Mouse (Mus musculus): ENCODE results near the gene Nop58. TPM values are rescaled to one million over a fixed set of nuclear protein-coding genes. Genes with fewer than 3 reads are reported as not detected.

Gene Nop58
- polyA plus RNA-seq, 1 experiment from 2014 or later: 277 TPM

- WGBS: under 1% methylated on average over 50 of the region's 54 CpGs
- Histone ChIP-seq H3K27ac (peak overlapping the region; percentile 96), H3K4me1 (peaks cover 20% of the 10 kb centered on the region), H3K9me3 (no peaks in the 10 kb centered on the region), H3K4me2 (peak overlapping the region; percentile 83), H3K36me3 (replicated peaks) (peaks cover 4% of the 10 kb centered on the region; the same call in 1 of the 2 replicates), H3K9ac (peak overlapping the region; percentile 96), H3K4me3 (replicated peaks) (peak overlapping the region; percentile 79), H3K27me3 (no peaks in the 10 kb centered on the region)
- ATAC-seq (ENCODE audit: low FRiP score): peak; percentile 22; the same call in 1 of the 2 replicates
Observed at GRCm38 (mm10) chr1:59669962-59670630, 14.7 kb upstream of the Nop58 start.

GRCm38 (mm10) chr1:59670641-59671168, 14.1 kb upstream of the Nop58 start, which contains the start of gene Sumo1:
Gene Sumo1, minus strand, starts transcription at chr1:59670834.
- peaks cover 4% of the 10 kb centered on the region; the same call in 1 of the 2 replicates for H3K36me3 ChIP-seq (replicated peaks)
- H3K4me1 ChIP-seq: peaks cover 20% of the 10 kb centered on the region
- ATAC-seq (ENCODE audit: low FRiP score): peak; percentile 97
- under 1% methylated on average over 36 of the region's 36 CpGs for WGBS
- H3K27me3 ChIP-seq: no peaks in the 10 kb centered on the region
- peak within 1 kb of the TSS; percentile 79 for H3K4me3 ChIP-seq (replicated peaks)
- peak within 1 kb of the TSS; percentile 83 for H3K4me2 ChIP-seq
- H3K9ac ChIP-seq: peak within 1 kb of the TSS; percentile 96
- H3K9me3 ChIP-seq: no peaks in the 10 kb centered on the region
- peak within 1 kb of the TSS; percentile 96 for H3K27ac ChIP-seq

- no peak overlapping the region for H3K4me2 ChIP-seq
- H3K4me3 ChIP-seq (replicated peaks): no peak overlapping the region
- peaks cover 4% of the 10 kb centered on the region; the same call in 1 of the 2 replicates for H3K36me3 ChIP-seq (replicated peaks)
- 96% methylated on average over 2 of the region's 2 CpGs for WGBS
- H3K9ac ChIP-seq: no peak overlapping the region
- H3K9me3 ChIP-seq: no peaks in the 10 kb centered on the region
- ATAC-seq (ENCODE audit: low FRiP score): no peak
- H3K4me1 ChIP-seq: peaks cover 15% of the 10 kb centered on the region
- H3K27ac ChIP-seq: no peak overlapping the region
- H3K27me3 ChIP-seq: no peaks in the 10 kb centered on the region
Observed at GRCm38 (mm10) chr1:59673661-59674060, 11.1 kb upstream of the Nop58 start.

- Histone ChIP-seq H3K9me3 (no peaks in the 10 kb centered on the region), H3K36me3 (replicated peaks) (no peaks in the 10 kb centered on the region), H3K27ac (no peak overlapping the region), H3K4me1 (peaks cover 18% of the 10 kb centered on the region), H3K4me2 (peak overlapping the region; percentile 67), H3K9ac (peak overlapping the region; percentile 48; the same call in 1 of the 2 replicates), H3K27me3 (peaks cover 12% of the 10 kb centered on the region), H3K4me3 (replicated peaks) (peak overlapping the region; percentile 86)
- WGBS: 11% methylated on average over 11 of the region's 11 CpGs
- ATAC-seq (ENCODE audit: low FRiP score): peak; percentile 71; the same call in 1 of the 2 replicates
Observed at GRCm38 (mm10) chr1:59683926-59684818, 599 bp upstream of the Nop58 start.

- H3K36me3 ChIP-seq (replicated peaks): peaks cover 13% of the 10 kb centered on the region
- no peak overlapping the region for H3K4me3 ChIP-seq (replicated peaks)
- no peak overlapping the region for H3K9ac ChIP-seq
- H3K4me1 ChIP-seq: peaks cover 18% of the 10 kb centered on the region
- no peak for ATAC-seq (ENCODE audit: low FRiP score)
- whole genome bisulfite sequencing: 92% methylated on average over 1 of the region's 1 CpGs
- 0 out of 2 replicates have a peak, but pooled peaks cover under 1% of the 10 kb centered on the region for H3K27me3 ChIP-seq
- H3K4me2 ChIP-seq: peak overlapping the region; percentile 15; the same call in 1 of the 2 replicates
- H3K9me3 ChIP-seq: no peaks in the 10 kb centered on the region
- no peak overlapping the region for H3K27ac ChIP-seq
Observed at GRCm38 (mm10) chr1:59687493-59687892, 2.7 kb downstream of the Nop58 start.

- Histone ChIP-seq H3K27ac (no peak overlapping the region), H3K27me3 (no peaks in the 10 kb centered on the region), H3K9ac (no peak overlapping the region), H3K9me3 (no peaks in the 10 kb centered on the region), H3K4me2 (no peak overlapping the region), H3K36me3 (replicated peaks) (peaks cover 31% of the 10 kb centered on the region), H3K4me1 (peaks cover 18% of the 10 kb centered on the region), H3K4me3 (replicated peaks) (no peak overlapping the region)
- 90% methylated on average over 5 of the region's 5 CpGs for WGBS
- ATAC-seq (ENCODE audit: low FRiP score): no peak
Observed at GRCm38 (mm10) chr1:59690467-59690866, 5.7 kb downstream of the Nop58 start.

- no peak for ATAC-seq (ENCODE audit: low FRiP score)
- 83% methylated on average over 5 of the region's 5 CpGs for WGBS
- H3K27ac ChIP-seq: no peak overlapping the region
- H3K9me3 ChIP-seq: no peaks in the 10 kb centered on the region
- peaks cover 76% of the 10 kb centered on the region for H3K36me3 ChIP-seq (replicated peaks)
- H3K27me3 ChIP-seq: no peaks in the 10 kb centered on the region
- no peak overlapping the region for H3K4me2 ChIP-seq
- no peaks in the 10 kb centered on the region for H3K4me1 ChIP-seq
- no peak overlapping the region for H3K9ac ChIP-seq
- no peak overlapping the region for H3K4me3 ChIP-seq (replicated peaks)
Observed at GRCm38 (mm10) chr1:59697751-59698150, 13.0 kb downstream of the Nop58 start.

- Histone ChIP-seq H3K4me1 (no peaks in the 10 kb centered on the region), H3K27ac (no peak overlapping the region), H3K4me2 (no peak overlapping the region), H3K9ac (no peak overlapping the region), H3K36me3 (replicated peaks) (peaks cover 71% of the 10 kb centered on the region), H3K9me3 (no peaks in the 10 kb centered on the region), H3K27me3 (no peaks in the 10 kb centered on the region), H3K4me3 (replicated peaks) (no peak overlapping the region)
- ATAC-seq (ENCODE audit: low FRiP score): no peak
- WGBS: 96% methylated on average over 3 of the region's 3 CpGs
Observed at GRCm38 (mm10) chr1:59698207-59698606, 13.4 kb downstream of the Nop58 start.

- no peaks in the 10 kb centered on the region for H3K9me3 ChIP-seq
- H3K4me1 ChIP-seq: no peaks in the 10 kb centered on the region
- no peak for ATAC-seq (ENCODE audit: low FRiP score)
- H3K4me3 ChIP-seq (replicated peaks): no peak overlapping the region
- no peak overlapping the region for H3K27ac ChIP-seq
- no peak overlapping the region for H3K9ac ChIP-seq
- 97% methylated on average over 1 of the region's 1 CpGs for WGBS
- H3K27me3 ChIP-seq: no peaks in the 10 kb centered on the region
- no peak overlapping the region for H3K4me2 ChIP-seq
- peaks cover 77% of the 10 kb centered on the region for H3K36me3 ChIP-seq (replicated peaks)
Observed at GRCm38 (mm10) chr1:59701766-59702165, 17.0 kb downstream of the Nop58 start.

- Histone ChIP-seq H3K4me3 (replicated peaks) (no peak overlapping the region), H3K9ac (no peak overlapping the region), H3K9me3 (no peaks in the 10 kb centered on the region), H3K27ac (no peak overlapping the region), H3K36me3 (replicated peaks) (peaks cover 30% of the 10 kb centered on the region), H3K4me1 (no peaks in the 10 kb centered on the region), H3K27me3 (no peaks in the 10 kb centered on the region), H3K4me2 (no peak overlapping the region)
- ATAC-seq (ENCODE audit: low FRiP score): no peak
- WGBS: 51% methylated on average over 4 of the region's 4 CpGs
Observed at GRCm38 (mm10) chr1:59719900-59720299, 35.1 kb downstream of the Nop58 start.

GRCm38 (mm10) chr1:59725661-59726060, 40.9 kb downstream of the Nop58 start:
- H3K4me2 ChIP-seq: no peak overlapping the region
- no peak overlapping the region for H3K27ac ChIP-seq
- no peak for ATAC-seq (ENCODE audit: low FRiP score)
- peaks cover 5% of the 10 kb centered on the region; the same call in 1 of the 2 replicates for H3K4me1 ChIP-seq
- WGBS: 68% methylated on average over 4 of the region's 4 CpGs
- no peak overlapping the region for H3K9ac ChIP-seq
- H3K9me3 ChIP-seq: no peaks in the 10 kb centered on the region
- peaks cover under 1% of the 10 kb centered on the region; the same call in 1 of the 2 replicates for H3K36me3 ChIP-seq (replicated peaks)
- H3K4me3 ChIP-seq (replicated peaks): no peak overlapping the region
- H3K27me3 ChIP-seq: no peaks in the 10 kb centered on the region

GRCm38 (mm10) chr1:59730106-59730505, 45.3 kb downstream of the Nop58 start:
- H3K9ac ChIP-seq: no peak overlapping the region
- H3K27ac ChIP-seq: no peak overlapping the region
- 74% methylated on average over 8 of the region's 8 CpGs for WGBS
- H3K4me2 ChIP-seq: no peak overlapping the region
- H3K27me3 ChIP-seq: no peaks in the 10 kb centered on the region
- H3K9me3 ChIP-seq: no peaks in the 10 kb centered on the region
- H3K4me3 ChIP-seq (replicated peaks): no peak overlapping the region
- ATAC-seq (ENCODE audit: low FRiP score): no peak
- H3K4me1 ChIP-seq: peaks cover 8% of the 10 kb centered on the region; the same call in 1 of the 2 replicates
- H3K36me3 ChIP-seq (replicated peaks): no peaks in the 10 kb centered on the region

Measured in forebrain, embryonic 12.5 days (tissue).